Mouse (Mus musculus): ENCODE measurements around the gene Gdpgp1. TPM values are rescaled to one million over a fixed set of nuclear protein-coding genes. Genes with fewer than 3 reads are reported as not detected.

The Gdpgp1 gene
- total and polyA plus RNA-seq, 3 experiments, result 2.0 to 3.6 (median 3.0) TPM

DNA sequence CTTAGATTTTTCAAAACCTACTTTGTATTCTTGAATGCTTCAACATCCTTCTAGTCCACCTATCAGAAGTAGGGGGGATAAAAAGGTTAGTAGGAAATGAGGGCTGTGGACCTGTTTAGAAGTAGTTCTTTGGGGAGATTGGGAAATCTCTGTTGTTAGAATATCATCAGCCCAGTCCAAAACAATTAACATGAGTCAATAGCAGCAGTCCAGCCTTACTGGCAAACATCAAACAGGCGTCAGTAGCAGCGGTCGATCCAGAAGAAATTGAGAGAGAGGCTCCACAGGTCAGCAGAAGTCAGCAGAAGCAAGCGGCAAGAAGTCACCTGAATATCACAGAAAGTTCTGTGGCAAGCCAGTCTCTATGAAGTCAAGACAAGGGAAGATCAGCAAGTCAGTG lies 12.2 kb downstream of the Gdpgp1 start:
- H3K79me2 ChIP-seq (replicated peaks; ENCODE audit: control insufficient read depth, extremely low read depth, insufficient read depth, poor library complexity, severe bottlenecking), result no peaks in the 10 kb centered on the region
- in situ Hi-C loops (cut with MboI; ENCODE audit: low pct_ligation_motif_present, low pct_unique_long_range_greater_than_20kb, low sequenced_read_pairs), result no loop called here

DNA sequence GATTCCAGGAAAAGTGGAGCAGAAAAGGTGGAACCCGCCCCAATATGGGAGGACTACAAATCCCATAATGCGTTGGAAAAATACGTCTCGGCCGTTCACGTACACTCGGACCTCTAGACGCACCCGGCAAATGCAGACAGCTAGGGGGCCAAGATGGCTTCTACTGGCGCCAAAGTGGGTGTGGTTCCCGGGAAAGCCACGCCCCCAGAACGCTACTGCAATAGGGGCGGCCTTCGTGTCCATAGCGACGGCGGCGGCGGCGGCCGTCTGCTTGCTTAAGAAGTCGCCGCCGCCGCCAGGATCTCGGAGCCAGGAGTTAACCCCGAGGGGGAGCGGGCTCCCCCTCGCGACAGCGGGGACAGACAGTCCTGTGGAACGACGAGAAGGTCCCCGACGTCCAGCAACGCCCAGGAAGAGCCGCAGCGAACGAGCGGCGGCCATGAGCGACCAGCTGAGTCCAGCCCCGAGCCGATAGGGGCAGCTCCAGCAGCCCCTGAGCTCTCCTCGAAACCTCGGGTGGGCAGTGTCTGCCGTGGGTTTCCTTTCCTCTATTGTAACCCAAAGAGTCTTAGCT lies 13.6 kb downstream of the Gdpgp1 start, which contains the start of gene Ttll13:
Gene Ttll13, plus strand, starts transcription at position 229 of the 574 bp plus-strand sequence.
- no peak within 1 kb of the TSS for H3K27ac ChIP-seq (ENCODE audit: insufficient read depth, low read depth)
- H3K27me3 ChIP-seq (replicated peaks), result peaks cover 9% of the 10 kb centered on the region
- H3K9me3 ChIP-seq (replicated peaks; ENCODE audit: low read length), result peaks cover 4% of the 10 kb centered on the region
- peak within 1 kb of the TSS; percentile 42 to 56 (median 56) for H3K4me3 ChIP-seq (replicated peaks in 1 of 3; ENCODE audit: low read depth in 2 of 3, low read length in 2 of 3, poor library complexity in 1 of 3)
- in situ Hi-C loops (cut with MboI; ENCODE audit: low pct_ligation_motif_present, low pct_unique_long_range_greater_than_20kb, low sequenced_read_pairs) (no loop called here), dilution Hi-C loops (cut with MboI; ENCODE audit: extremely low pct_ligation_motif_present, extremely low pct_unique_long_range_greater_than_20kb, low sequenced_read_pairs) (no loop called here)
- H3K4me1 ChIP-seq (ENCODE audit: control insufficient read depth in 1 of 2, insufficient read depth in 2 of 2), result peaks cover 0 to 6% of the 10 kb centered on the region in 2 experiments; a peak in 1 of 4 replicates
- H3K79me2 ChIP-seq (replicated peaks; ENCODE audit: control insufficient read depth, extremely low read depth, insufficient read depth, poor library complexity, severe bottlenecking), result no peaks in the 10 kb centered on the region
- peak within 1 kb of the TSS; percentile 68 for H3K4me2 ChIP-seq (ENCODE audit: insufficient read depth, low read depth, poor library complexity, severe bottlenecking)
- H3K9ac ChIP-seq (ENCODE audit: insufficient read depth, low read depth), result peak within 1 kb of the TSS; percentile 49
- H3K36me3 ChIP-seq (replicated peaks in 1 of 2; ENCODE audit: control insufficient read depth in 1 of 2, insufficient read depth in 1 of 2, low read length in 1 of 2), result peaks cover 0 to 2% of the 10 kb centered on the region in 2 experiments
- DNase-seq (ENCODE audit: extremely low read depth), result peak; percentile 97
- peak; percentile 47 for TF ChIP-seq POLR2A (IDR thresholded peaks at IDR 0.05; ENCODE audit: low read depth, low read length)
- no peak for TF ChIP-seq USF2 (conservative IDR thresholded peaks at IDR 0.05; ENCODE audit: low read depth, low read length)
- TF ChIP-seq HCFC1 (IDR thresholded peaks at IDR 0.05; ENCODE audit: low read depth, low read length), result peak; percentile 96
- TF ChIP-seq SMC3 (IDR thresholded peaks at IDR 0.05; ENCODE audit: low read depth, low read length), result peak; percentile 47
- peak; percentile 76; the same call in 1 of the 2 replicates for TF ChIP-seq KAT2A (IDR thresholded peaks at IDR 0.05; ENCODE audit: insufficient replicate concordance, low read length)
- TF ChIP-seq TCF12 (IDR thresholded peaks at IDR 0.05; ENCODE audit: low read depth, low read length), result no peak
- no peak for TF ChIP-seq JUND (conservative IDR thresholded peaks at IDR 0.05; ENCODE audit: low read depth, low read length)
- TF ChIP-seq UBTF (IDR thresholded peaks at IDR 0.05; ENCODE audit: low read depth, low read length), result no peak
- 0 out of 2 replicates have a peak, but pooled peaks have one; percentile 46 for TF ChIP-seq IRF4 (IDR thresholded peaks at IDR 0.05; ENCODE audit: low read depth, low read length)
- no peak for TF ChIP-seq USF1 (IDR thresholded peaks at IDR 0.05; ENCODE audit: low read depth, low read length)
- peak in 1 of 2 experiments; percentile 56; a peak in 2 of 4 replicates for TF ChIP-seq CTCF (conservative IDR thresholded peaks at IDR 0.05 in 1 of 2, IDR thresholded peaks at IDR 0.05 in 1 of 2; ENCODE audit: low read depth in 2 of 2, low read length in 2 of 2)
- no peak for TF ChIP-seq ZC3H11A (IDR thresholded peaks at IDR 0.05; ENCODE audit: low read depth, low read length)
- TF ChIP-seq RCOR1 (conservative IDR thresholded peaks at IDR 0.05; ENCODE audit: low read depth, low read length), result 0 out of 2 replicates have a peak, but pooled peaks have one; percentile 39
- TF ChIP-seq E2F4 (IDR thresholded peaks at IDR 0.05; ENCODE audit: insufficient replicate concordance, low read depth, low read length), result peak; percentile 78; the same call in 1 of the 2 replicates
- no peak for TF ChIP-seq SIN3A (IDR thresholded peaks at IDR 0.05; ENCODE audit: low read length)
- TF ChIP-seq PAX5 (IDR thresholded peaks at IDR 0.05; ENCODE audit: low read length), result no peak
- TF ChIP-seq MAX (IDR thresholded peaks at IDR 0.05; ENCODE audit: low read length), result peak; percentile 58; the same call in 1 of the 2 replicates
- TF ChIP-seq RAD21 (IDR thresholded peaks at IDR 0.05; ENCODE audit: low read depth, low read length), result peak; percentile 30
- no peak for TF ChIP-seq POLR2AphosphoS2 (IDR thresholded peaks at IDR 0.05; ENCODE audit: low read depth, low read length)
- TF ChIP-seq GABPA (IDR thresholded peaks at IDR 0.05; ENCODE audit: insufficient replicate concordance, low read depth, low read length), result peak; percentile 16; the same call in 1 of the 2 replicates
- TF ChIP-seq ELF1 (IDR thresholded peaks at IDR 0.05; ENCODE audit: low read depth, low read length), result peak; percentile 64; the same call in 1 of the 2 replicates
- no peak for TF ChIP-seq MEF2A (IDR thresholded peaks at IDR 0.05; ENCODE audit: borderline replicate concordance, low read depth, low read length)
- no peak for TF ChIP-seq BHLHE40 (IDR thresholded peaks at IDR 0.05; ENCODE audit: low read depth, low read length)
- no peak for TF ChIP-seq EP300 (IDR thresholded peaks at IDR 0.05; ENCODE audit: low read length)
- TF ChIP-seq MYC (IDR thresholded peaks at IDR 0.05; ENCODE audit: low read depth, low read length), result 0 out of 2 replicates have a peak, but pooled peaks have one; percentile 42
- TF ChIP-seq CHD2 (IDR thresholded peaks at IDR 0.05; ENCODE audit: low read length), result peak; percentile 31; the same call in 1 of the 2 replicates

More for the DNA sequence above, 12.2 kb downstream of the Gdpgp1 start:
- dilution Hi-C loops (cut with MboI; ENCODE audit: extremely low pct_ligation_motif_present, extremely low pct_unique_long_range_greater_than_20kb, low sequenced_read_pairs), result no loop called here
- no peak for DNase-seq (ENCODE audit: extremely low read depth)
- H3K9ac ChIP-seq (ENCODE audit: insufficient read depth, low read depth), result no peak overlapping the region
- H3K4me3 ChIP-seq (replicated peaks in 1 of 3; ENCODE audit: low read depth in 2 of 3, low read length in 2 of 3, poor library complexity in 1 of 3), result no peak overlapping the region
- no peak overlapping the region for H3K4me2 ChIP-seq (ENCODE audit: insufficient read depth, low read depth, poor library complexity, severe bottlenecking)
- TF ChIP-seq MEF2A (IDR thresholded peaks at IDR 0.05; ENCODE audit: borderline replicate concordance, low read depth, low read length) (no peak), SMC3 (IDR thresholded peaks at IDR 0.05; ENCODE audit: low read depth, low read length) (no peak), ZMIZ1 (IDR thresholded peaks at IDR 0.05; ENCODE audit: low read depth, low read length) (no peak), POLR2AphosphoS2 (IDR thresholded peaks at IDR 0.05; ENCODE audit: low read depth, low read length) (no peak), ETS1 (conservative IDR thresholded peaks at IDR 0.05; ENCODE audit: low read depth, low read length) (no peak), JUN (IDR thresholded peaks at IDR 0.05; ENCODE audit: insufficient read depth, low read depth, low read length) (no peak), CTCF (conservative IDR thresholded peaks at IDR 0.05 in 1 of 2, IDR thresholded peaks at IDR 0.05 in 1 of 2; ENCODE audit: low read depth in 2 of 2, low read length in 2 of 2) (no peak), USF2 (conservative IDR thresholded peaks at IDR 0.05; ENCODE audit: low read depth, low read length) (no peak), EP300 (IDR thresholded peaks at IDR 0.05; ENCODE audit: low read length) (no peak), ELF1 (IDR thresholded peaks at IDR 0.05; ENCODE audit: low read depth, low read length) (no peak), POLR2A (IDR thresholded peaks at IDR 0.05; ENCODE audit: low read depth, low read length) (no peak), SIN3A (IDR thresholded peaks at IDR 0.05; ENCODE audit: low read length) (no peak), RCOR1 (conservative IDR thresholded peaks at IDR 0.05; ENCODE audit: low read depth, low read length) (no peak), JUND (conservative IDR thresholded peaks at IDR 0.05; ENCODE audit: low read depth, low read length) (no peak), HCFC1 (IDR thresholded peaks at IDR 0.05; ENCODE audit: low read depth, low read length) (no peak), MAZ (IDR thresholded peaks at IDR 0.05; ENCODE audit: low read depth, low read length) (no peak)
- peaks cover 0 to 4% of the 10 kb centered on the region in 2 experiments; a peak in 1 of 4 replicates for H3K4me1 ChIP-seq (ENCODE audit: control insufficient read depth in 1 of 2, insufficient read depth in 2 of 2)
- H3K27ac ChIP-seq (ENCODE audit: insufficient read depth, low read depth), result no peak overlapping the region
- peaks cover 4% of the 10 kb centered on the region for H3K9me3 ChIP-seq (replicated peaks; ENCODE audit: low read length)
- H3K36me3 ChIP-seq (replicated peaks in 1 of 2; ENCODE audit: control insufficient read depth in 1 of 2, insufficient read depth in 1 of 2, low read length in 1 of 2), result peaks cover 4 to 15% of the 10 kb centered on the region in 2 experiments
- peaks cover 9% of the 10 kb centered on the region for H3K27me3 ChIP-seq (replicated peaks)
